Mouse (Mus musculus) heart, embryonic 13.5 days (tissue): ENCODE results near the gene 6820408C15Rik. TPM values are rescaled to one million over a fixed set of nuclear protein-coding genes. Genes with fewer than 3 reads are reported as not detected.

ENCODE experiments used
- ATAC-seq: fragments of 200-750 bp; cut with Nextera tagmentation; 2 replicates; pipeline ENCODE4 v1.8.0; 2017; ENCODE audit warnings: moderate TSS enrichment; ENCODE audit not compliant: insufficient number of reproducible peaks, low FRiP score, low TSS enrichment; ENCODE audit errors: extremely low read depth
- H3K27ac ChIP-seq: fragments of 300-500 bp; sonication (generic); replicated peaks from 2 replicates; pipeline ENCODE4 v1.5.1; 2015; ENCODE audit warnings: moderate library complexity, mild to moderate bottlenecking, inconsistent platforms
- H3K27me3 ChIP-seq: fragments of 300-500 bp; sonication (generic); replicated peaks from 2 replicates; pipeline ENCODE4 v1.6.1; 2015; ENCODE audit warnings: mild to moderate bottlenecking, inconsistent platforms
- H3K36me3 ChIP-seq: fragments of 300-500 bp; sonication (generic); 2 replicates; pipeline ENCODE4 v1.6.1; 2015; ENCODE audit warnings: mild to moderate bottlenecking, inconsistent platforms
- H3K4me1 ChIP-seq: fragments of 300-500 bp; sonication (generic); 2 replicates; pipeline ENCODE4 v1.6.1; 2015; ENCODE audit warnings: inconsistent platforms
- H3K4me2 ChIP-seq: fragments of 300-500 bp; sonication (generic); 2 replicates; pipeline ENCODE4 v1.6.1; 2015; ENCODE audit warnings: inconsistent platforms, mild to moderate bottlenecking, moderate library complexity
- H3K4me3 ChIP-seq: fragments of 300-500 bp; sonication (generic); 2 replicates; pipeline ENCODE4 v1.5.1; 2015; ENCODE audit warnings: moderate library complexity, mild to moderate bottlenecking, inconsistent platforms
- H3K9ac ChIP-seq: fragments of 300-500 bp; sonication (generic); 2 replicates; pipeline ENCODE4 v1.6.1; 2015; ENCODE audit warnings: inconsistent platforms, mild to moderate bottlenecking, moderate library complexity
- H3K9me3 ChIP-seq: fragments of 300-500 bp; sonication (generic); 2 replicates; pipeline ENCODE4 v1.6.1; 2016; ENCODE audit warnings: inconsistent platforms
- WGBS: fragments of 180-500 bp; shearing (Covaris S2); methylation state at CpG from one replicate; pipeline ENCODE4 v1.1.7; 2015; ENCODE audit warnings: mixed read lengths; 5-methylcytosine and 5-hydroxymethylcytosine counted together
- polyA plus RNA-seq: library from polyadenylated mRNA; unstranded; fragments of >200 nt; fragmentation: Nextera tagmentation; extraction: Ambion mirVana; gene quantifications from 2 replicates; pipeline ENCODE4 v1.2.1, GENCODE M21; 2015

The 6820408C15Rik gene
- polyA plus RNA-seq, 1 experiment from 2014 or later = 1.8 TPM

DNA sequence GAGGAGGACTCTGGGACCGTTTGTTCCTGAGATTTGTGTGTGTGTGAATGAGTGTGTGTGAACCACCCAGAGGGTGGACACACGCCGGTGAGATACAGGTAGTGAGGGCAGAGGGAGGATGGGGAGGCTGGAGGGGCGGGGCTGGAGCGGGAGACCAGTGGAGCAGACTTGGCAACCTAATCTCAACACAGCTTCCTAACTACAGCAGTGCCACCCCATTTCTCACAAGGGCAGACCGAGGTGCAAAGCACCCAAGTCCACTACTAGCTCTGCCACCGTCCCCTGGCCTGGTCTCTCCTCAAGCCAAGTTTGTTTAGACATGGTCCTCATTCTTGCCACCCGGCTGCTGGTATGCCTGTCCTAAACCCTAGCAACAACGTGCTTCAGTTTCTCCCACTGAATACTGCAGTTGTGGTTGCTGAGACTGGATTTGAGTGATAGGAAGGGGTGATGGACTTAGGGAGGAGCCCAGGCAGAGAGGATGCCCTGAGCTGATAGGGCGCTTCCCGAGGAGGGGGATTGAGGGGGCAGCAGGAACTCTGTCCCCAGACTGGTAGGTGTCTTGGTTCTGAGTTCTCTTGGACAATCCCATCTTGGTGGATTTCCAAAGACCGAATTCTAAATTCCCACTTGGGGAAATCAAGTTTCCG lies 20.0 kb upstream of the 6820408C15Rik start:
- peak overlapping the region; percentile 89 for H3K4me3 ChIP-seq
- H3K9me3 ChIP-seq = no peaks in the 10 kb centered on the region
- no peaks in the 10 kb centered on the region for H3K27me3 ChIP-seq
- 11% methylated on average over 13 of the region's 13 CpGs for WGBS
- ATAC-seq = no peak
- H3K9ac ChIP-seq = peak overlapping the region; percentile 97
- H3K27ac ChIP-seq = peak overlapping the region; percentile 99
- peaks cover 45% of the 10 kb centered on the region for H3K4me1 ChIP-seq
- peak overlapping the region; percentile 90 for H3K4me2 ChIP-seq
- peaks cover 19% of the 10 kb centered on the region for H3K36me3 ChIP-seq

DNA sequence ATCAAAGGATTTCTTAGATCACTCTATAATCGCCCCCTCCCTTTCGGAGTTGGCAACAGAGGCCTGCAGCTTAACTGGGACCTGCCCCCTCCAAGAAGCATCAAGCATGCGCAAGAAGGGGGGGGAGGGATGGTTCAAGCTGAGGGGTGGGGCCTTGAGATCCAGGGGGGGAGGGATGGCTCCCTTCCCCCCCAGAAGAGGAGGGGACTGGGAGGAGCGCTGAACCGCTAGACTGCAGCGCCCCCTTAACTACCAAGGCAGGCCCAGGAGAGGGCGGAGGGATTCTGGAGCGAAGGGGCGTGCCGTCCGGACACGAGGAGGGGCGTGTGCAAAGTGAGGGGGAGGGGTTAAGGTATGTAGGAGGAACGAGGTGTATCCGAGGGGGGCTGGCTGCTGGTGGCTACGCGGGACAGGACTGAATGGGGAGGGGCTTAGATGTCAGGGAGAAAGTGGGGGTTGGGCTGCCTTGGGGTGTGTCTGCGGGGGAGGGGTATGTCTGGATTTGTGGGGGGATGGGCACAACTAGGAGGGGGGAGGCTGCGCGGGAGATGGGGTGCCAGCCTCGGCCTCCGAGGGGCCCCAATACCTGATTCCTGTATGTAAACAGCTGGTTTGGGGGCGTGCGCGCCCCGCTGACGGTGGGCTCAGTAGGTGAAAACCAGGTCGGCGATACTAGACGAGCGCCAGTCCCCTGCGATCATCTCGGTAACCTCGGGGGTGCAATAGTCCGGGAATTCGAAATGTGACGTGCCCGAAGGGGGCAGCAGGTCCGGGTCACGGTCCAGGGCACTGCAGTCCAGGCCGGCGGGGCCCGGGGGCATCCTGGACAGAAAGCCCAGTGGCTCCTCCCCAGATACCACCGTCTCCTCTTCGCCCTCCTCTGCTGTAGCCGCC lies 19.0 kb upstream of the 6820408C15Rik start:
- ATAC-seq = peak; percentile 56
- Histone ChIP-seq H3K36me3 (peaks cover 19% of the 10 kb centered on the region), H3K9ac (peak overlapping the region; percentile 97), H3K4me2 (peak overlapping the region; percentile 90), H3K27me3 (no peaks in the 10 kb centered on the region), H3K4me1 (peaks cover 45% of the 10 kb centered on the region), H3K9me3 (no peaks in the 10 kb centered on the region), H3K27ac (peak overlapping the region; percentile 99), H3K4me3 (peak overlapping the region; percentile 89)
- under 1% methylated on average over 44 of the region's 46 CpGs for WGBS

DNA sequence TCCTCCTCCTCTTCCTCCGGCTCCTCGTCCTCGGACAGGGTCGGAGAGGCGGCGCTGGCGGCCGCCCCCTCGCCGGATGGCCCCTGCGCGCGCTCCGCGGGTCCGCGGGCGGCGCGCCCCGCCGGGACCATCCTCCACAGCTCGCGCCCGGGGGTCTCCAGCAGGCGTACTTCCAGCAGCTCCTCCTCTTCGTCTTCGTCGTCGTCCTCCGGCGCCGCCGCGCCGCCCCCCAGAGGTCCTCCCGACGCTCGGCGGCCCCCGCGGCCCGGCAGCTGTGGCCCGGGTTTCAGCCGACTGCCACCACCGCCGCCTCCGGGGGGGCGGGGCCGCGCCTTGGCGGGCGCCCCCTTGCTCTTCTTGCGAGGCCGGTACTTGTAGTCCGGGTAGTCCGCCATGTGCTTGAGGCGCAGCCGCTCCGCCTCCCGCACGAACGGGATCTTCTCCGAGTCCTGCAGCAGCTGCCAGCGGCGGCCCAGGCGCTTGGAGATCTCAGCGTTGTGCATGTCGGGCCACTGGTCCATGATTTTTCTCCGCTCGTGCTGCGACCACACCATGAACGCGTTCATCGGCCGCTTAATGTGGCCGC lies 18.3 kb upstream of the 6820408C15Rik start:
- H3K9me3 ChIP-seq = no peaks in the 10 kb centered on the region
- peak overlapping the region; percentile 97 for H3K9ac ChIP-seq
- H3K4me2 ChIP-seq = peak overlapping the region; percentile 90
- H3K4me1 ChIP-seq = peaks cover 45% of the 10 kb centered on the region
- H3K27me3 ChIP-seq = no peaks in the 10 kb centered on the region
- H3K36me3 ChIP-seq = peaks cover 19% of the 10 kb centered on the region
- H3K4me3 ChIP-seq = peak overlapping the region; percentile 89
- H3K27ac ChIP-seq = peak overlapping the region; percentile 99
- WGBS = under 1% methylated on average over 64 of the region's 77 CpGs
- ATAC-seq = no peak

- H3K4me3 ChIP-seq = peak within 1 kb of the TSS; percentile 89
- peak within 1 kb of the TSS; percentile 99 for H3K27ac ChIP-seq
- peak; percentile 48 for ATAC-seq
- H3K36me3 ChIP-seq = peaks cover 19% of the 10 kb centered on the region
- H3K4me2 ChIP-seq = peak within 1 kb of the TSS; percentile 90
- H3K9me3 ChIP-seq = no peaks in the 10 kb centered on the region
- H3K9ac ChIP-seq = peak within 1 kb of the TSS; percentile 97
- H3K4me1 ChIP-seq = peaks cover 45% of the 10 kb centered on the region
- WGBS = under 1% methylated on average over 66 of the region's 104 CpGs
- H3K27me3 ChIP-seq = no peaks in the 10 kb centered on the region
Measured at GRCm38 (mm10) chr2:152397680-152398435, 17.5 kb upstream of the 6820408C15Rik start, which contains the start of gene Sox12. Sox12 (minus strand) TSS chr2:152398063.

- peak; percentile 81 for ATAC-seq
Measured at GRCm38 (mm10) chr2:152398691-152399090, 16.7 kb upstream of the 6820408C15Rik start.

DNA sequence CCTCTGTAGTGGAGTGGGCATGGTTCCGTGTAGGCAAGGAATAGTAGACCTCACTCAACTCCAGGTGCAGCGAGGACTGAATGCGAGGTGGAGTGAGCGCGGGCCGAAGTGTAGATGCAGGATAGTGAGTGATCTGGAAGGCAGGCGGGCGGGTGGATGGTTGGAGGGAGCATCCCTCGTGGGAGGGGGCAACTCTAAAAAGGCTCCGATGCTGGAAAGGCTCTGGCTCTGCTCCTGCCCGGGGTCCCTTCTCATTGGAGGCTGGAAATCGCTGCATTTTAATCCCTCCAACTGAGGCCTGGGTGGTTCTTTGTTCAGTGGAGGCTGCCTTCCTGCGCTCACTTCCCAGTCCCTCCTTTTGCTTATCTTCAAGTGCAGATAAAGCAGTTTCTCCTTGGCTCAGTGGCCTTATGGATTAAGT lies 16.3 kb upstream of the 6820408C15Rik start:
- H3K9ac ChIP-seq = peak overlapping the region; percentile 84
- under 1% methylated on average over 13 of the region's 13 CpGs for WGBS
- H3K27ac ChIP-seq = peak overlapping the region; percentile 99
- H3K9me3 ChIP-seq = no peaks in the 10 kb centered on the region
- peak overlapping the region; percentile 90 for H3K4me2 ChIP-seq
- peaks cover 33% of the 10 kb centered on the region for H3K4me1 ChIP-seq
- H3K4me3 ChIP-seq = peak overlapping the region; percentile 89
- no peaks in the 10 kb centered on the region for H3K27me3 ChIP-seq
- ATAC-seq = no peak
- H3K36me3 ChIP-seq = peaks cover 11% of the 10 kb centered on the region

More at GRCm38 (mm10) chr2:152398691-152399090, 16.7 kb upstream of the 6820408C15Rik start:
- peak overlapping the region; percentile 89 for H3K4me3 ChIP-seq
- peak overlapping the region; percentile 99 for H3K27ac ChIP-seq
- H3K9ac ChIP-seq = peak overlapping the region; percentile 97
- under 1% methylated on average over 38 of the region's 38 CpGs for WGBS
- H3K4me2 ChIP-seq = peak overlapping the region; percentile 90
- H3K4me1 ChIP-seq = peaks cover 37% of the 10 kb centered on the region
- no peaks in the 10 kb centered on the region for H3K9me3 ChIP-seq
- H3K27me3 ChIP-seq = no peaks in the 10 kb centered on the region
- peaks cover 16% of the 10 kb centered on the region for H3K36me3 ChIP-seq

DNA sequence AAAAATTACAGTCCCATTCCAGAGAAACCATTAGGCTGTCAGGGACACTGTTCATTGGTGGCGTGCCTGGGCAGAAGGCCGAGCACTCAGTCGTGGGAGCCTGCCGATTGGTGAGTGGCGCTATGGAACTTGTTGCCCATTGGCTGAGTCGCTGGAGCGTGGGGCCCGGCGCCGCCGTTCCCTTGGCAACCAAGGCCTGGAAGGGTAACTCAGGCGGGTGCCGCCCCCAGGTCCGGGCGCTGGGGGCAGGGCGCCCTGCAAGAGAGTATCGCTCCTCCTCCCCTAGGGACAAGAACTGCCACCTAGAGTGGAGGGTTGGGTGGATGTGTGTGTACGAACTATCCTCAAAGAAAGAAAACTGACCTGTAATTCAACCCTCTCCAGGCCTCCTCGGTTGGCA lies 9.3 kb upstream of the 6820408C15Rik start:
- Histone ChIP-seq H3K4me1 (peaks cover 34% of the 10 kb centered on the region), H3K4me3 (peak overlapping the region; percentile 49), H3K27me3 (no peaks in the 10 kb centered on the region), H3K36me3 (no peaks in the 10 kb centered on the region), H3K9ac (peak overlapping the region; percentile 76), H3K9me3 (no peaks in the 10 kb centered on the region), H3K4me2 (peak overlapping the region; percentile 71), H3K27ac (peak overlapping the region; percentile 76)
- ATAC-seq = peak; percentile 95
- WGBS = under 1% methylated on average over 19 of the region's 19 CpGs

- Histone ChIP-seq H3K9me3 (no peaks in the 10 kb centered on the region), H3K27me3 (no peaks in the 10 kb centered on the region), H3K9ac (peak overlapping the region; percentile 99; the same call in 1 of the 2 replicates), H3K4me2 (no peak overlapping the region), H3K4me1 (peaks cover 49% of the 10 kb centered on the region), H3K4me3 (no peak overlapping the region), H3K36me3 (peaks cover 3% of the 10 kb centered on the region; the same call in 1 of the 2 replicates), H3K27ac (peak overlapping the region; percentile 99)
- 67% methylated on average over 6 of the region's 6 CpGs for WGBS
- ATAC-seq = no peak
Measured at GRCm38 (mm10) chr2:152409781-152410180, 5.6 kb upstream of the 6820408C15Rik start.

GRCm38 (mm10) chr2:152410971-152411371 lies 4.4 kb upstream of the 6820408C15Rik start:
- H3K4me1 ChIP-seq = peaks cover 48% of the 10 kb centered on the region
- peak overlapping the region; percentile 96 for H3K4me3 ChIP-seq
- peaks cover 3% of the 10 kb centered on the region; the same call in 1 of the 2 replicates for H3K36me3 ChIP-seq
- ATAC-seq = peak; percentile 35; the same call in 1 of the 2 replicates
- H3K4me2 ChIP-seq = peak overlapping the region; percentile 94
- peak overlapping the region; percentile 99 for H3K9ac ChIP-seq
- H3K27me3 ChIP-seq = no peaks in the 10 kb centered on the region
- peak overlapping the region; percentile 99 for H3K27ac ChIP-seq
- no peaks in the 10 kb centered on the region for H3K9me3 ChIP-seq
- WGBS = 2% methylated on average over 15 of the region's 15 CpGs

DNA sequence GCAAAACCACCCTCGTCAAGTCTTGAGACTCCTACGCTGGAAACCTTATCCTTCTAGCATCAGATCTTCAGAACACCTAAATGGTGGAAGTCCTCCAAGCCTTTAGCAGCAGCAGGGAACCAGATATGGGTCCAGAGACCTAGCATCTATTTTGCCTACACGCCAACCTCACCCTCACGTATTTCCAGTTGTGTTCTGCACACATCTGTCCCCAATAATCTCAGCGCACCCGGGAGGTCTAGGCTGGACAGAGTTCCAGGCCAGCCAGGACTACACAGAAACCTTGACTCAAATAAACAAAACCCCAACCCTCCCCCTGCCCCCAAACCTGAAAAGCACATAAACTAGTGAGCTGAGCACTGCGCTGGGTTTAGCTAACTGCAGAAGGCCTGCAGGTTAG lies 3.9 kb upstream of the 6820408C15Rik start:
- peak overlapping the region; percentile 94 for H3K4me2 ChIP-seq
- peaks cover 45% of the 10 kb centered on the region for H3K4me1 ChIP-seq
- peaks cover 7% of the 10 kb centered on the region for H3K36me3 ChIP-seq
- 8% methylated on average over 7 of the region's 7 CpGs for WGBS
- no peak for ATAC-seq
- H3K9me3 ChIP-seq = peaks cover 5% of the 10 kb centered on the region; the same call in 1 of the 2 replicates
- peak overlapping the region; percentile 96 for H3K4me3 ChIP-seq
- H3K9ac ChIP-seq = peak overlapping the region; percentile 99
- H3K27ac ChIP-seq = peak overlapping the region; percentile 99
- no peaks in the 10 kb centered on the region for H3K27me3 ChIP-seq
